Mouse (Mus musculus) liver, embryonic 11.5 days (tissue): ENCODE results near the gene Rtp3. TPM values are rescaled to one million over a fixed set of nuclear protein-coding genes. Genes with fewer than 3 reads are reported as not detected.

Source experiments
- ATAC-seq: fragments of 200-750 bp; cut with Nextera tagmentation; replicated peaks from 2 replicates; pipeline ENCODE4 v1.8.0; 2017; ENCODE audit warnings: moderate number of reproducible peaks, mild to moderate bottlenecking, moderate TSS enrichment, moderate library complexity; ENCODE audit not compliant: low FRiP score
- DNase-seq: peaks from one replicate; pipeline ENCODE4 v3.0.0-alpha.2; 2017; ENCODE audit warnings: low spot score
- H3K27ac ChIP-seq: fragments of 300-500 bp; sonication (generic); 2 replicates; pipeline ENCODE4 v1.5.1; 2014; ENCODE audit warnings: mild to moderate bottlenecking, low read depth, low read length, control low read depth
- H3K27me3 ChIP-seq: fragments of 300-500 bp; sonication (generic); replicated peaks from 2 replicates; pipeline ENCODE4 v1.6.1; 2014; ENCODE audit warnings: low read length, mixed read lengths; ENCODE audit not compliant: control insufficient read depth, insufficient read depth
- H3K36me3 ChIP-seq: fragments of 300-500 bp; sonication (generic); 2 replicates; pipeline ENCODE4 v1.6.1; 2014; ENCODE audit warnings: mild to moderate bottlenecking, low read length, moderate library complexity, mixed read lengths; ENCODE audit not compliant: control insufficient read depth, insufficient read depth
- H3K4me1 ChIP-seq: fragments of 300-500 bp; sonication (generic); replicated peaks from 2 replicates; pipeline ENCODE4 v1.6.1; 2014; ENCODE audit warnings: low read length, mixed read lengths; ENCODE audit not compliant: control insufficient read depth, insufficient read depth
- H3K4me2 ChIP-seq: fragments of 300-500 bp; sonication (generic); 2 replicates; pipeline ENCODE4 v1.6.1; 2014; ENCODE audit warnings: mild to moderate bottlenecking, control low read depth, moderate library complexity
- H3K4me3 ChIP-seq: fragments of 300-500 bp; sonication (generic); 2 replicates; pipeline ENCODE4 v1.5.1; 2014; ENCODE audit warnings: low read depth, low read length, control low read depth
- H3K9ac ChIP-seq: fragments of 300-500 bp; sonication (generic); 2 replicates; pipeline ENCODE4 v1.6.1; 2014; ENCODE audit warnings: low read depth, low read length, control low read depth
- H3K9me3 ChIP-seq: fragments of 300-500 bp; sonication (generic); 2 replicates; pipeline ENCODE4 v1.6.1; 2016; ENCODE audit warnings: low read length, inconsistent platforms, mixed read lengths; ENCODE audit not compliant: control insufficient read depth
- WGBS: fragments of 180-500 bp; shearing (Covaris S2); extraction: QIAGEN DNeasy Blood & Tissue Kit; methylation state at CpG from one replicate; pipeline ENCODE4 v1.1.7; 2014; 5-methylcytosine and 5-hydroxymethylcytosine counted together
- polyA plus RNA-seq: library from polyadenylated mRNA; unstranded; fragments of >200 nt; fragmentation: Nextera tagmentation; extraction: Ambion mirVana; gene quantifications from 2 replicates; pipeline ENCODE4 v1.2.1, GENCODE M21; 2014

Gene Rtp3
- polyA plus RNA-seq, 1 experiment from 2014 or later: 11.1 TPM

GRCm38 (mm10) chr9:111006544-111006943, 16.2 kb upstream of the Rtp3 start:
- ATAC-seq: no peak
- Histone ChIP-seq H3K9me3 (no peaks in the 10 kb centered on the region), H3K9ac (no peak overlapping the region), H3K36me3 (no peaks in the 10 kb centered on the region), H3K27ac (no peak overlapping the region), H3K4me3 (no peak overlapping the region), H3K4me2 (no peak overlapping the region), H3K4me1 (no peaks in the 10 kb centered on the region), H3K27me3 (no peaks in the 10 kb centered on the region)
- WGBS: 90% methylated on average over 2 of the region's 2 CpGs
- no peak for DNase-seq

- H3K9ac ChIP-seq: no peak overlapping the region
- WGBS: 86% methylated on average over 9 of the region's 9 CpGs
- no peak for ATAC-seq
- no peaks in the 10 kb centered on the region for H3K36me3 ChIP-seq
- H3K4me1 ChIP-seq: no peaks in the 10 kb centered on the region
- no peaks in the 10 kb centered on the region for H3K9me3 ChIP-seq
- no peak overlapping the region for H3K27ac ChIP-seq
- DNase-seq: no peak
- no peaks in the 10 kb centered on the region for H3K27me3 ChIP-seq
- H3K4me3 ChIP-seq: no peak overlapping the region
- no peak overlapping the region for H3K4me2 ChIP-seq
Measured at GRCm38 (mm10) chr9:111003279-111003678, 12.9 kb upstream of the Rtp3 start.

GRCm38 (mm10) chr9:111001621-111002020, 11.2 kb upstream of the Rtp3 start:
- Histone ChIP-seq H3K36me3 (no peaks in the 10 kb centered on the region), H3K9ac (no peak overlapping the region), H3K4me3 (no peak overlapping the region), H3K4me2 (no peak overlapping the region), H3K9me3 (no peaks in the 10 kb centered on the region), H3K4me1 (no peaks in the 10 kb centered on the region), H3K27ac (no peak overlapping the region), H3K27me3 (no peaks in the 10 kb centered on the region)
- ATAC-seq: no peak
- DNase-seq: no peak
- 78% methylated on average over 12 of the region's 12 CpGs for WGBS

GRCm38 (mm10) chr9:110999856-111000255, 9.5 kb upstream of the Rtp3 start:
- no peak overlapping the region for H3K4me2 ChIP-seq
- WGBS: 66% methylated on average over 10 of the region's 10 CpGs
- no peaks in the 10 kb centered on the region for H3K9me3 ChIP-seq
- no peaks in the 10 kb centered on the region for H3K27me3 ChIP-seq
- H3K9ac ChIP-seq: no peak overlapping the region
- ATAC-seq (no peak), DNase-seq (no peak)
- H3K4me1 ChIP-seq: no peaks in the 10 kb centered on the region
- H3K36me3 ChIP-seq: no peaks in the 10 kb centered on the region
- no peak overlapping the region for H3K4me3 ChIP-seq
- H3K27ac ChIP-seq: no peak overlapping the region

GRCm38 (mm10) chr9:110999056-110999455, 8.7 kb upstream of the Rtp3 start:
- Histone ChIP-seq H3K4me3 (no peak overlapping the region), H3K27me3 (no peaks in the 10 kb centered on the region), H3K9ac (no peak overlapping the region), H3K36me3 (no peaks in the 10 kb centered on the region), H3K27ac (no peak overlapping the region), H3K4me2 (no peak overlapping the region), H3K9me3 (no peaks in the 10 kb centered on the region), H3K4me1 (no peaks in the 10 kb centered on the region; the same call in 1 of the 2 replicates)
- ATAC-seq: no peak
- no peak for DNase-seq
- WGBS: 81% methylated on average over 2 of the region's 2 CpGs

- Histone ChIP-seq H3K9ac (no peak overlapping the region), H3K27me3 (no peaks in the 10 kb centered on the region), H3K4me2 (no peak overlapping the region), H3K4me1 (no peaks in the 10 kb centered on the region; the same call in 1 of the 2 replicates), H3K27ac (no peak overlapping the region), H3K4me3 (no peak overlapping the region), H3K36me3 (no peaks in the 10 kb centered on the region), H3K9me3 (no peaks in the 10 kb centered on the region)
- ATAC-seq: peak; percentile 59
- WGBS: 4% methylated on average over 5 of the region's 5 CpGs
- peak; percentile 61 for DNase-seq
Measured at GRCm38 (mm10) chr9:110997245-110997644, 6.9 kb upstream of the Rtp3 start.

- 9% methylated on average over 13 of the region's 13 CpGs for WGBS
- no peaks in the 10 kb centered on the region for H3K36me3 ChIP-seq
- H3K27ac ChIP-seq: 0 out of 2 replicates have a peak overlapping the region, but pooled peaks have one; percentile 29
- H3K9me3 ChIP-seq: no peaks in the 10 kb centered on the region
- no peak overlapping the region; the same call in 1 of the 2 replicates for H3K9ac ChIP-seq
- ATAC-seq: peak; percentile 80
- H3K27me3 ChIP-seq: no peaks in the 10 kb centered on the region
- peak overlapping the region; percentile 58 for H3K4me2 ChIP-seq
- peak overlapping the region; percentile 41 for H3K4me3 ChIP-seq
- H3K4me1 ChIP-seq: no peaks in the 10 kb centered on the region; the same call in 1 of the 2 replicates
- peak; percentile 78 for DNase-seq
Measured at GRCm38 (mm10) chr9:110994716-110995172, 4.4 kb upstream of the Rtp3 start.

- WGBS: 51% methylated on average over 3 of the region's 3 CpGs
- DNase-seq: no peak
- Histone ChIP-seq H3K4me2 (no peak overlapping the region), H3K36me3 (no peaks in the 10 kb centered on the region), H3K4me1 (no peaks in the 10 kb centered on the region; the same call in 1 of the 2 replicates), H3K9me3 (no peaks in the 10 kb centered on the region), H3K4me3 (no peak overlapping the region), H3K27ac (peak overlapping the region; percentile 73), H3K9ac (no peak overlapping the region), H3K27me3 (no peaks in the 10 kb centered on the region)
- peak; percentile 37 for ATAC-seq
Measured at GRCm38 (mm10) chr9:110993281-110993709, 2.9 kb upstream of the Rtp3 start.

GRCm38 (mm10) chr9:110989543-110989942, 840 bp downstream of the Rtp3 start:
- Histone ChIP-seq H3K9me3 (no peaks in the 10 kb centered on the region), H3K36me3 (no peaks in the 10 kb centered on the region), H3K27ac (peak overlapping the region; percentile 64), H3K27me3 (no peaks in the 10 kb centered on the region), H3K4me3 (peak overlapping the region; percentile 8; the same call in 1 of the 2 replicates), H3K4me1 (no peaks in the 10 kb centered on the region; the same call in 1 of the 2 replicates), H3K9ac (no peak overlapping the region; the same call in 1 of the 2 replicates), H3K4me2 (peak overlapping the region; percentile 48)
- 76% methylated on average over 2 of the region's 2 CpGs for WGBS
- DNase-seq (no peak), ATAC-seq (no peak)
